Mouse (Mus musculus): ENCODE measurements at regions not wholly inside any gene's neighbourhood (a gene's known extent, or its start where the extent isn't known, plus 50 kb on each side); places are given as distances from the start of the nearest gene placed in this dataset.

GRCm38 (mm10) chr11:23140429-23141099 is 115.3 kb upstream of the Xpo1 start:
- DNase-seq (ENCODE audit: low spot score) (no peak), ATAC-seq (peak; percentile 70)
- no peaks in the 10 kb centered on the region for H3K9me3 ChIP-seq (ENCODE audit: low read length)
- H3K9ac ChIP-seq (replicated peaks; ENCODE audit: low read depth), result no peak overlapping the region
- H3K4me2 ChIP-seq (replicated peaks; ENCODE audit: low read depth, low read length), result no peak overlapping the region
- H3K4me3 ChIP-seq (ENCODE audit: low read depth, low read length), result no peak overlapping the region
- no peaks in the 10 kb centered on the region for H3K36me3 ChIP-seq (ENCODE audit: insufficient read depth, low read length)
- no peaks in the 10 kb centered on the region for H3K27me3 ChIP-seq (replicated peaks; ENCODE audit: insufficient read depth, low read length)
- 62% methylated on average over 6 of the region's 6 CpGs for WGBS
- TF ChIP-seq EP300 (IDR thresholded peaks at IDR 0.05) (no peak), CTCF (IDR thresholded peaks at IDR 0.05) (no peak)
- no peak overlapping the region for H3K27ac ChIP-seq (ENCODE audit: low read length)
- no peaks in the 10 kb centered on the region for H3K4me1 ChIP-seq (ENCODE audit: insufficient read depth, low read depth, low read length)

GRCm38 (mm10) chr11:23141100-23141837 is 114.6 kb upstream of the Xpo1 start:
- Histone ChIP-seq H3K27me3 (replicated peaks; ENCODE audit: insufficient read depth, low read length) (no peaks in the 10 kb centered on the region), H3K4me2 (replicated peaks; ENCODE audit: low read depth, low read length) (no peak overlapping the region), H3K4me1 (ENCODE audit: insufficient read depth, low read depth, low read length) (no peaks in the 10 kb centered on the region), H3K9me3 (ENCODE audit: low read length) (no peaks in the 10 kb centered on the region), H3K9ac (replicated peaks; ENCODE audit: low read depth) (no peak overlapping the region), H3K36me3 (ENCODE audit: insufficient read depth, low read length) (no peaks in the 10 kb centered on the region), H3K4me3 (ENCODE audit: low read depth, low read length) (no peak overlapping the region), H3K27ac (ENCODE audit: low read length) (no peak overlapping the region)
- peak; percentile 75 for ATAC-seq
- no peak for TF ChIP-seq EP300 (IDR thresholded peaks at IDR 0.05)
- no peak for TF ChIP-seq CTCF (IDR thresholded peaks at IDR 0.05)
- WGBS, result 54% methylated on average over 12 of the region's 12 CpGs
- peak; percentile 69 for DNase-seq (ENCODE audit: low spot score)

- Histone ChIP-seq H3K9ac (replicated peaks; ENCODE audit: low read depth) (no peak overlapping the region), H3K4me2 (replicated peaks; ENCODE audit: low read depth, low read length) (no peak overlapping the region), H3K9me3 (ENCODE audit: low read length) (no peaks in the 10 kb centered on the region), H3K4me1 (ENCODE audit: insufficient read depth, low read depth, low read length) (no peaks in the 10 kb centered on the region), H3K4me3 (ENCODE audit: low read depth, low read length) (no peak overlapping the region), H3K27me3 (replicated peaks; ENCODE audit: insufficient read depth, low read length) (no peaks in the 10 kb centered on the region), H3K36me3 (ENCODE audit: insufficient read depth, low read length) (no peaks in the 10 kb centered on the region), H3K27ac (ENCODE audit: low read length) (no peak overlapping the region)
- no peak for DNase-seq (ENCODE audit: low spot score)
- TF ChIP-seq CTCF (IDR thresholded peaks at IDR 0.05) (no peak), EP300 (IDR thresholded peaks at IDR 0.05) (no peak)
- WGBS, result 39% methylated on average over 8 of the region's 8 CpGs
- no peak for ATAC-seq
Measured at GRCm38 (mm10) chr11:23148048-23148596, 107.7 kb upstream of the Xpo1 start.

- Histone ChIP-seq H3K36me3 (ENCODE audit: insufficient read depth, low read length) (no peaks in the 10 kb centered on the region), H3K27me3 (replicated peaks; ENCODE audit: insufficient read depth, low read length) (no peaks in the 10 kb centered on the region), H3K4me3 (ENCODE audit: low read depth, low read length) (no peak overlapping the region), H3K9me3 (ENCODE audit: low read length) (no peaks in the 10 kb centered on the region), H3K4me1 (ENCODE audit: insufficient read depth, low read depth, low read length) (no peaks in the 10 kb centered on the region), H3K4me2 (replicated peaks; ENCODE audit: low read depth, low read length) (no peak overlapping the region), H3K27ac (ENCODE audit: low read length) (no peak overlapping the region), H3K9ac (replicated peaks; ENCODE audit: low read depth) (no peak overlapping the region)
- DNase-seq (ENCODE audit: low spot score) (peak; percentile 85), ATAC-seq (no peak)
- peak; percentile 78 for TF ChIP-seq CTCF (IDR thresholded peaks at IDR 0.05)
- TF ChIP-seq EP300 (IDR thresholded peaks at IDR 0.05), result no peak
- WGBS, result 69% methylated on average over 5 of the region's 5 CpGs
Measured at GRCm38 (mm10) chr11:23149556-23150244, 106.1 kb upstream of the Xpo1 start.

- TF ChIP-seq CTCF (IDR thresholded peaks at IDR 0.05) (no peak), EP300 (IDR thresholded peaks at IDR 0.05) (no peak)
- no peak overlapping the region for H3K4me2 ChIP-seq (replicated peaks; ENCODE audit: low read depth, low read length)
- H3K9me3 ChIP-seq (ENCODE audit: low read length), result no peaks in the 10 kb centered on the region
- no peak overlapping the region for H3K27ac ChIP-seq (ENCODE audit: low read length)
- WGBS, result 42% methylated on average over 1 of the region's 1 CpGs
- no peak overlapping the region for H3K4me3 ChIP-seq (ENCODE audit: low read depth, low read length)
- H3K9ac ChIP-seq (replicated peaks; ENCODE audit: low read depth), result no peak overlapping the region
- no peaks in the 10 kb centered on the region for H3K36me3 ChIP-seq (ENCODE audit: insufficient read depth, low read length)
- no peaks in the 10 kb centered on the region for H3K4me1 ChIP-seq (ENCODE audit: insufficient read depth, low read depth, low read length)
- no peak for ATAC-seq
- DNase-seq (ENCODE audit: low spot score), result no peak
- no peaks in the 10 kb centered on the region for H3K27me3 ChIP-seq (replicated peaks; ENCODE audit: insufficient read depth, low read length)
Measured at GRCm38 (mm10) chr11:23154851-23155250, 101.0 kb upstream of the Xpo1 start.

GRCm38 (mm10) chr11:23168546-23169218 is 87.2 kb upstream of the Xpo1 start:
- ATAC-seq (no peak), DNase-seq (ENCODE audit: low spot score) (no peak)
- H3K9ac ChIP-seq (replicated peaks; ENCODE audit: low read depth), result no peak overlapping the region
- WGBS, result 79% methylated on average over 12 of the region's 12 CpGs
- H3K27me3 ChIP-seq (replicated peaks; ENCODE audit: insufficient read depth, low read length), result no peaks in the 10 kb centered on the region
- no peak overlapping the region for H3K4me3 ChIP-seq (ENCODE audit: low read depth, low read length)
- no peak overlapping the region for H3K27ac ChIP-seq (ENCODE audit: low read length)
- no peaks in the 10 kb centered on the region for H3K36me3 ChIP-seq (ENCODE audit: insufficient read depth, low read length)
- TF ChIP-seq EP300 (IDR thresholded peaks at IDR 0.05) (no peak), CTCF (IDR thresholded peaks at IDR 0.05) (no peak)
- no peaks in the 10 kb centered on the region for H3K4me1 ChIP-seq (ENCODE audit: insufficient read depth, low read depth, low read length)
- H3K4me2 ChIP-seq (replicated peaks; ENCODE audit: low read depth, low read length), result no peak overlapping the region
- H3K9me3 ChIP-seq (ENCODE audit: low read length), result no peaks in the 10 kb centered on the region
